Mouse (Mus musculus) hindbrain, embryonic 13.5 days (tissue): ENCODE results near the gene Psmd6. TPM values are rescaled to one million over a fixed set of nuclear protein-coding genes. Genes with fewer than 3 reads are reported as not detected.

Experiments used
- ATAC-seq: fragments of 200-750 bp; cut with Nextera tagmentation; 2 replicates; pipeline ENCODE4 v1.8.0; 2017; ENCODE audit warnings: moderate TSS enrichment; ENCODE audit not compliant: low FRiP score
- H3K27ac ChIP-seq: fragments of 300-500 bp; sonication (generic); 2 replicates; pipeline ENCODE4 v1.5.1; 2015; ENCODE audit warnings: inconsistent platforms, mild to moderate bottlenecking, moderate library complexity
- H3K27me3 ChIP-seq: fragments of 300-500 bp; sonication (generic); 2 replicates; pipeline ENCODE4 v1.6.1; 2015; ENCODE audit warnings: mild to moderate bottlenecking, inconsistent platforms
- H3K36me3 ChIP-seq: fragments of 300-500 bp; sonication (generic); 2 replicates; pipeline ENCODE4 v1.6.1; 2015; ENCODE audit warnings: mild to moderate bottlenecking, inconsistent platforms
- H3K4me1 ChIP-seq: fragments of 300-500 bp; sonication (generic); replicated peaks from 2 replicates; pipeline ENCODE4 v1.6.1; 2015; ENCODE audit warnings: inconsistent platforms
- H3K4me2 ChIP-seq: fragments of 300-500 bp; sonication (generic); 2 replicates; pipeline ENCODE4 v1.6.1; 2015; ENCODE audit warnings: inconsistent platforms, mild to moderate bottlenecking, moderate library complexity
- H3K4me3 ChIP-seq: fragments of 300-500 bp; sonication (generic); 2 replicates; pipeline ENCODE4 v1.5.1; 2015; ENCODE audit warnings: mild to moderate bottlenecking, inconsistent platforms
- H3K9ac ChIP-seq: fragments of 300-500 bp; sonication (generic); 2 replicates; pipeline ENCODE4 v1.6.1; 2015; ENCODE audit warnings: mild to moderate bottlenecking, inconsistent platforms
- H3K9me3 ChIP-seq: fragments of 300-500 bp; sonication (generic); 2 replicates; pipeline ENCODE4 v1.6.1; 2016; ENCODE audit warnings: inconsistent platforms
- WGBS: fragments of 180-500 bp; shearing (Covaris S2); methylation state at CpG from one replicate; pipeline ENCODE4 v1.1.7; 2015; 5-methylcytosine and 5-hydroxymethylcytosine counted together
- polyA plus RNA-seq: library from polyadenylated mRNA; unstranded; fragments of >200 nt; fragmentation: Nextera tagmentation; extraction: Ambion mirVana; gene quantifications from 2 replicates; pipeline ENCODE4 v1.2.1, GENCODE M21; 2015

The Psmd6 gene
- 279 and 284 TPM in 2 replicates for polyA plus RNA-seq

DNA sequence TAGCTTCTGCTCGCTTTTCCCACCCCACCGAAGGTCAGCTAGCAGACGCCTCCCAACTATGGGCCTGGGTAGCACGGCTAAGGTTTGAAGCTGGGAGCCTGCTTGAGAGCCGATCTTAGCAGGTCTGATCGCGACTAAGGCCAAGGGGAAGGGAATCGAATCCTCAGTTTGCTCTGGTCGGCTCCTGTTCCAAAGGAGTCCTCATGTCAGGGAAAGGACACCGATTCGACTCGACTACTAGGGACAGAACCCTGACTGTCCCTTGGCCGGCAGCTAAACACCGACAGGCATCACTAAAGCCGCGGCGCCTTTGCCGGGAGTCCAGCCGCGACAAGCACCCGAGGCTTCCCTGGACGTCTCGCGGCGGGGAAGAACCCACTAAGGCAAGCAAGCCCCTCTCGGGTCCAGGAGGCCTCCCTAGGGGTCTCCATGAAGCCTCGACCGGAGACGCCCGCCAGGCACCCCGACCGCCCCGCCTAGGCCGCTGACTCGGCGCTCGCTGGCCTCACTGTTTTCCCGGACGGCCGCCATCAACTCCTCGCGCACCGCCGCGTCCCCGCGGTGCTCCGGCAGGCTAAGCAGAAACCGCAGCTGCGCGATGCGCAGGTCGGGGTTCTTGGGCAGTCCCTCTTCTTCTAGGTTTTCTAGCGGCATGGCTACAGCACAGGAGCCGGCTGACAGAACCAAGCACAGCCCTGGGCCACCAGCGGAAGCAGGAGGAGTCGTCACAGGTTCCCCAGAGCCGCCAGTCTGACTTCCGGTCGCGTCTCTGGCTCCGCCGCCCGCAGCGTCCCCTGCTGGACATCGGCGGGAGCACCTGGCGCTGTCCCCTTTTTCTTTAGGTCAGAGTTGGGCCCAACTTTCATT is at the start of gene Psmd6:
Psmd6 (minus strand) TSS at position 755 of the 867 bp plus-strand sequence.
- under 1% methylated on average over 68 of the region's 68 CpGs for WGBS
- no peaks in the 10 kb centered on the region for H3K27me3 ChIP-seq
- H3K9me3 ChIP-seq, result no peaks in the 10 kb centered on the region
- peak within 1 kb of the TSS; percentile 91 for H3K27ac ChIP-seq
- peak; percentile 99 for ATAC-seq
- peaks cover 37% of the 10 kb centered on the region for H3K36me3 ChIP-seq
- H3K9ac ChIP-seq, result peak within 1 kb of the TSS; percentile 99
- peak within 1 kb of the TSS; percentile 86 for H3K4me2 ChIP-seq
- peak within 1 kb of the TSS; percentile 98 for H3K4me3 ChIP-seq
- H3K4me1 ChIP-seq, result peaks cover 23% of the 10 kb centered on the region

DNA sequence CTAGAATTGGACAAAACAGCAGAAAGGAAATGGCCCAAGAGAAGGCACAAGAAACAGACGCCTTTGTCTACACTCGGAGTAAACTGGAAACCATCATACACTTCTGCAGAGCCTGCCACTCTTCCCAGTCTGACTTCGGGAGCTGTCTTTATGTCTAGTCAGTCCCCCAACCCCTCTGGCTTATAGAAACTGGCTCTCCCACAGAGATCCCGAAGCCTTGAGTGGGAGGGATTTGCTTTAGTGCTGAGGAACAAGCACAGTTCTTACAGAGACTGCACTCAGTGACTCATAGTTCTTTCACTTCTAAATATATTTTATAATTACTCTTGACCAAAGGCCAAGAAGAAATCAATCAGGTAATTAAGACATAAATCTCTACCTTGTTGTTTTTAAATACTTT is 10.1 kb downstream of the Psmd6 start:
- no peak for ATAC-seq
- peaks cover 65% of the 10 kb centered on the region for H3K36me3 ChIP-seq

DNA sequence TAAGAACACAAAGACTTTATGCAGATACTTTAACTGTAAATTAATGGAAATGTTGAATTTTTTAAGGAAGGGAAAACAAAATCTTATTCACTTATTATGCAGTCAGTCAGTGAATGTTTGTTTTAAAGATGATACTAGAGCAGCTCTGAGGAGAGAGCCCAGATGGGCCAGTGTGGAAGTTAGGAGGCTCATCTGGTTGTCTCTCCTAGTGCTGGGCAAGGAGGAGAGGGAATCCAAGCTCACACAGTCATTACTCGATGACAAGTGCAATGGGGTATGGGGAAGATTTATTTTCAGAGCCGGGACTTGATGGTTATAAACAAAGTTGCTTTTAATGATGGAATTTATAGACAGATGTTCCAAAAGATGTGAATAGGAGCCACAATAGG is 15.9 kb downstream of the Psmd6 start:
- no peak overlapping the region for H3K4me2 ChIP-seq
- H3K4me1 ChIP-seq, result no peaks in the 10 kb centered on the region
- H3K4me3 ChIP-seq, result no peak overlapping the region
- no peaks in the 10 kb centered on the region for H3K9me3 ChIP-seq
- peaks cover 44% of the 10 kb centered on the region for H3K36me3 ChIP-seq
- H3K27ac ChIP-seq, result no peak overlapping the region
- no peaks in the 10 kb centered on the region for H3K27me3 ChIP-seq
- no peak overlapping the region for H3K9ac ChIP-seq
- no peak for ATAC-seq
- 75% methylated on average over 2 of the region's 2 CpGs for WGBS

More for the DNA sequence above, 10.1 kb downstream of the Psmd6 start:
- Histone ChIP-seq H3K4me3 (no peak overlapping the region), H3K4me2 (no peak overlapping the region), H3K4me1 (no peaks in the 10 kb centered on the region), H3K27me3 (no peaks in the 10 kb centered on the region), H3K27ac (no peak overlapping the region), H3K9me3 (no peaks in the 10 kb centered on the region), H3K9ac (no peak overlapping the region)
- 87% methylated on average over 4 of the region's 4 CpGs for WGBS

DNA sequence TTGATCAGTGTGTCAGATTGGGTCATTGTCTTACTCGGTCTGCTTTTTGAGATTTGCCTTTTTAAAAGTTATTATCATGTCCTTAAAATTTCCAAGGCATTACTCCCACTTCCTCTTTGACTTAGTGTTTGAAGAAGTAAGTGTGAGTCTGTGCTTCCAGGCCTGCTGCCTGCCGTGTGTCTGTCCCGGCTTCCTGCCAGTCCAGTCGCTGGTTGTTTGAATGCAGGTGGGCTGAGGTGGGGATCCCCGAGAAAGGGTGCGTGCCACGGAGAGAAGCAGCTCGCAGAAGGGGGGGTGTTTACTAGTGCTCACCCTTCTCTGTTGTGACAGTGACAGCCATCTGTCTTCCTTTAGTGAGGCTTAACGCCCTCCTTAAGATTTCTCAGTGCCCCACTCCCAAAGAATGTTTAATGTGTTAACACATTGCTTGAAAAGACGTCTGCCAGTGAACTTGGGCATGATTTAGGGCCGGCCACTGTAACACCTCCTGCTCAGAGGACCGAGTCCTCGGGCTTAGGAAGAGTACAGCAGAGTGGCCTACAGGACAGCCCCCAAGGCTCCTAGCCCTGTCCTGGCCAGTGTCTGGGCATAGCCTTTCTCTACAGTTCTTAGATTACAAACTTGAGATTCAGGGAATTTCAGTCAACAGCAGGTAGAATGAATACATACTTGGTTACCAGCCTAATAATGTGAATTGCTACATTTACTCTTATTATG is 16.4 kb downstream of the Psmd6 start:
- no peak overlapping the region for H3K4me2 ChIP-seq
- no peak overlapping the region for H3K9ac ChIP-seq
- no peaks in the 10 kb centered on the region for H3K27me3 ChIP-seq
- no peak overlapping the region for H3K4me3 ChIP-seq
- WGBS, result 76% methylated on average over 13 of the region's 13 CpGs
- no peak overlapping the region for H3K27ac ChIP-seq
- no peaks in the 10 kb centered on the region for H3K4me1 ChIP-seq
- H3K9me3 ChIP-seq, result no peaks in the 10 kb centered on the region
- H3K36me3 ChIP-seq, result peaks cover 48% of the 10 kb centered on the region
- ATAC-seq, result no peak

DNA sequence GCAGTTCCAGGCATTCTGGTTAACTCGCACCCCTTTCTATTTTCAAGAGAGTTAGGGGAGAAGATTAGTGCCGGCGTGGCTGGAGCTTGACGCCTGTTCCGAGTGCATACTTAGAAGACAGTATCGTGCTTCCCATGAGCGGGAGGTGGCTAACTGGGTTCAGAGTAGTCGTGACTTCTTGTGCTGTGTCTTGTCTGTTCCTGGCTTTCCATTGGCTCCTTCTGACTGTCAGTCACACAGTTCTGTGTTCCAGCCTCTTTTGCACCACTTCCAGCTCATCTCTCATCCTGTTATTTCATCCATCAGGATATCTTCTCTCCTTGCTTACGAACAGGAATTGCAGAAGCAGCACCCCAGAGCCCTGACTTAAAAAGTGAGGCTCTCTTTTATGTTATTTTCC is 19.5 kb downstream of the Psmd6 start:
- Histone ChIP-seq H3K4me3 (no peak overlapping the region), H3K4me1 (no peaks in the 10 kb centered on the region), H3K4me2 (no peak overlapping the region), H3K9ac (no peak overlapping the region), H3K27ac (no peak overlapping the region), H3K9me3 (no peaks in the 10 kb centered on the region), H3K36me3 (peaks cover 53% of the 10 kb centered on the region), H3K27me3 (no peaks in the 10 kb centered on the region)
- no peak for ATAC-seq
- 92% methylated on average over 9 of the region's 9 CpGs for WGBS

DNA sequence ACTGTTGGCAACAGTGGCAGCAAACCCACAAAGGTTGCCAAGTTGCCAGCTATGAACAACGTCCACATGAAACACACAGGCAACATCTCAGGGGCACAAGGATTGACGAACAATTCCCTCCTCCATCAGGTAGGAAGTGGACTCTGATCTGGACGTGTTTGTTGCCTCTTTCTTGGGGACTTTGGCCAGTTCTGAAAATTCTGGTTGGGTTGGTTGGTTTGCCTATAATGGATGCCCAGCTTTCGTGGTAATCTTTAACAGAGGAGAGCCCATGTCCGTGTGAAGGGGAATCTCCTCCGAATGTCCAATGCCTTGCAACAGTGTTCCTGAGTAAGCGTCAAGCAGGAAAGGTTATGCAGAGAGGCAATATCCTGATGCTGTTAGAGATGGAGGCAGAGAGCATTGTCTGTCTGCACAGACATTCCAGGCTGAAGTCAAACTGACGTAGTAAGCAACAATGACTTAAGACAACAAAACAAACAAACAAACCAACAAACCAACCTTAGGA is 20.0 kb downstream of the Psmd6 start:
- H3K36me3 ChIP-seq, result peaks cover 58% of the 10 kb centered on the region
- 94% methylated on average over 8 of the region's 8 CpGs for WGBS

DNA sequence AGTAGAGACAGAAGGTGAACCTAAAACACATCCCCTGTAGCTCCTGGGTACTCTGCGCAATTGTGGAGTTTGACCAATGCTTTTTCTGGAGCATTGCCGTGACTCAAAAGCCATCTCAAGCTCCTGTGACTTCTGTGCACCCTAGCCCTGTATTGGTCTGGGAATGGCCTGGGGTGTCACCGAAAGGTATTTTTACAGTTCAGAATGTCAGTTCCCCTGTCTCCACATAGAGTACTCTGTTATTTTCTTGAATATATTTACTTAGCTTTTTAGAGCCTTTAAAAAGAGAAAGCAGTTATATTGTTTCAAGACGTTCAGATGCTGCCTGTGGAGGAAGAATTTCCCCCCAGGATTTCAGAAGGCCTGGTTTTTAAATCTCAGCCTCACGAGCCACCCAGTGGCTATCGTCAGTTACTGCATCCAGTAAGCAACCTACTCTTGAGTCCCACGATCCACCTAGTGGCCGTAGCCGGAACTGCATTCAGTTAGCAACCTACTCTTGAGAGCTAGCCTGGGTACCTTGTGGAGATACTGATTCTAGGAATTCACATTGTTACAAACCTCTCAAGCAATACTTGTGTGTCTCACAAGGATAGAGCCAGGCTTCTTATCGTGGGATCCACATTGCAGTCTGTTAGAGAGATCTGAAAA is 22.3 kb downstream of the Psmd6 start:
- no peak overlapping the region for H3K4me3 ChIP-seq
- H3K27ac ChIP-seq, result no peak overlapping the region
- H3K9ac ChIP-seq, result no peak overlapping the region
- H3K4me1 ChIP-seq, result no peaks in the 10 kb centered on the region
- H3K9me3 ChIP-seq, result no peaks in the 10 kb centered on the region
- H3K4me2 ChIP-seq, result no peak overlapping the region
- peaks cover 53% of the 10 kb centered on the region for H3K36me3 ChIP-seq
- WGBS, result 28% methylated on average over 10 of the region's 10 CpGs
- no peaks in the 10 kb centered on the region for H3K27me3 ChIP-seq
- peak; percentile 83 for ATAC-seq

More for the DNA sequence above, 20.0 kb downstream of the Psmd6 start:
- Histone ChIP-seq H3K9me3 (no peaks in the 10 kb centered on the region), H3K9ac (no peak overlapping the region), H3K27ac (no peak overlapping the region), H3K27me3 (no peaks in the 10 kb centered on the region), H3K4me2 (no peak overlapping the region), H3K4me3 (no peak overlapping the region), H3K4me1 (no peaks in the 10 kb centered on the region)
- no peak for ATAC-seq

DNA sequence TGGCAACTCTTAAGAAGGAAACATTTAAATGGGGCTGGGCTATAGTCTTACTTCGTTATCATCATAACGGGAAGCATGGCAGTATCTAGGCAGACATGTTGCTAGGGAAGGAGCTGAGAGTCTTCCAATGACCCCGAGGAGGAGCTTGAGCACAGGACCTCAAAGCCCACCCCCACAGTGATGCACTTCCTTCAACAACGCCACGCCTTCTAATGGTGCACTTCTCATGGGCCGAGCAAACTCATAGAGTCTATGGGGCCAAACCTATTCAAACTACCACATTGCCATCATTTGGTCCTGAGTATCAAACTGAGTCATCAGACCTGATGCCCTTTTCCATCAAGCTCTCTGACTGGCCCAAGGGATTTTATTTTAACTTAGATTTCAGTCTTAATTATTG is 30.2 kb downstream of the Psmd6 start:
- H3K4me3 ChIP-seq, result no peak overlapping the region
- ATAC-seq, result no peak
- H3K4me2 ChIP-seq, result no peak overlapping the region
- WGBS, result 96% methylated on average over 6 of the region's 6 CpGs
- H3K36me3 ChIP-seq, result peaks cover 35% of the 10 kb centered on the region
- H3K27me3 ChIP-seq, result no peaks in the 10 kb centered on the region
- H3K9me3 ChIP-seq, result no peaks in the 10 kb centered on the region
- H3K9ac ChIP-seq, result no peak overlapping the region
- no peaks in the 10 kb centered on the region for H3K4me1 ChIP-seq
- H3K27ac ChIP-seq, result no peak overlapping the region

DNA sequence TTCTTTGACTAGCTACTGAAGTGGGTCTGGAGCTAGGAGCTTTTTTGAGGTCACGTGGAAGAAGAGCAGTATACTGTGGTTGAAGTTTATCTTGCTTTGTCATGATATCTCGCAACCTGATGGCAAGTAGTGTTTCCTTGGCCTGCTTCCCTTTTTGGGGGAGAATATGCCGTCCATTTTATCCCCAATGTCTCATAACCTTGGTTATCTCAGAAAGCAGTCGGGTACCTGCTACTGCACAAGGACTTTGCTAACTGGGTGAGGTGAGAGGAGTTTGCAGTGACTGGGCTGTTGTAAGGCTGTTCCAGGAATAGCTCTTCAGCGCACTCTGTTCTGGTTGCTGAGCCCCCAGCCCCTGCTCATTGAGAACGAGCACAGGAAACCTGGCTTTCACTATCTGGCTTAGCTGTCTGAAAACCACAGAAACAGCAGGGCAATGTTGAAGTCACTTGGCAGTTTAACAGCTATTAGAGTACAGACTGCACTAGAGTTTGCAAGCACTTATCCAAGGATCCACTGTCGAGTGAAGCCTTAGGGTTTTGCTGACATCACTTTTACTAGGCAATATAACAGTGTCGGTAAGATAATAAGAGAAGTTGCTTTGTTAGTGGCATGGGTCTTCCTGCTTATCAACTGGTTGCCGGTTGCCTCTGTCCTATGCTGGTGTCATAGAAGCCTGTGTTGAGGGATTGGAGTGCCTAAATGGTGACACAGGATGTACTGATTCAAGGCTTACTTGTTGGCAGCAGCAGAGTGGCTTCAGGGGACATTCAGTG is 32.6 kb downstream of the Psmd6 start:
- H3K27ac ChIP-seq, result no peak overlapping the region
- H3K4me3 ChIP-seq, result no peak overlapping the region
- peaks cover 32% of the 10 kb centered on the region for H3K36me3 ChIP-seq
- 95% methylated on average over 9 of the region's 9 CpGs for WGBS
- no peaks in the 10 kb centered on the region for H3K4me1 ChIP-seq
- H3K27me3 ChIP-seq, result no peaks in the 10 kb centered on the region
- H3K9ac ChIP-seq, result no peak overlapping the region
- H3K4me2 ChIP-seq, result no peak overlapping the region
- H3K9me3 ChIP-seq, result no peaks in the 10 kb centered on the region
- no peak for ATAC-seq

DNA sequence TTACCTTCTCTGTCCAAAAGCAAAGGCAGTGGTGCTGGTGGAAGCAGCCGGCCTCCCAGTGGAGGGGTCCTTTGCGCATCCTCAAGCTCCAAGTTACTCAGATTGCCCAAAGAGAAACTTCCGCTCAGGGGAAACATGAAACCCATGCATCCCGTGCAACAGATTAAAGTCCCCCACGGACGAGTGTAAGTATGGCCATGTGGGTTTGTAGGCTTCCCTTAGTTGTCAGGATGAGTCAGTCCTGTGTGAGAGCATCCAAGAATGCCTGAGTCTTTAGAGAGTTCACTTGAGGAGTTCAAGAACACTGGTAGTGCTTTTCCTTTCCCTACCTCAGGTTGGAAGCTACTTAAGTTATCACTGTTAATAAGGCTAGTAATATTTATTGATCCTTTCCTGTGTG is 33.4 kb downstream of the Psmd6 start:
- Histone ChIP-seq H3K4me3 (no peak overlapping the region), H3K36me3 (peaks cover 25% of the 10 kb centered on the region), H3K9me3 (no peaks in the 10 kb centered on the region), H3K4me2 (no peak overlapping the region), H3K4me1 (no peaks in the 10 kb centered on the region), H3K9ac (no peak overlapping the region), H3K27me3 (no peaks in the 10 kb centered on the region), H3K27ac (no peak overlapping the region)
- WGBS, result 90% methylated on average over 6 of the region's 6 CpGs
- ATAC-seq, result no peak

DNA sequence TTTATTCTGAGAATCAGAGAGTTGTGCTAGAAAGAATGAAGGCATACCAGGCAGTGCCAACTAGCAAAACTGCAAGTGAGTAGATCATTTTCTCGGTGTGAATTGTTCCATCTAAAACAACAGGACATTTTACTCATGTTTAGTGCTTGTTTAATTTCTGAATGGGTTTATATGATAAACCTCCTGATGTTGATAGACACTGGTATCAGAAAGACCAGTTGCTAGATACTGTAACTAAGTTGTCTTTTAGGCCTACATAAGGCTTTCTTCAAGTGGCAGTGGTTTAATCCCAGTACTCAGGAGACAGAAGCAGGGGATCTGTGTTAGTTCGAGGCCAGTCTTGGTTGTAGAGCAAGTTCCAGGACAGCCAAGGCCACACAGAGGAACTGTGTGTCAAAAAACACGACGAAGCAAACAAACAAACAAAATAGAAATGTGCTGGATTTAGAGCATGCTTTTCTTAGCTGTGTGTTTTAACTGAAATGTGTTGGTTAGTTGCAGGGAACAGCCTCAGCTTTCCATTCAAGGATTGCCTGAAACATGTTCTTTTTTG is 34.0 kb downstream of the Psmd6 start:
- Histone ChIP-seq H3K27ac (no peak overlapping the region), H3K27me3 (no peaks in the 10 kb centered on the region), H3K9me3 (no peaks in the 10 kb centered on the region), H3K36me3 (peaks cover 22% of the 10 kb centered on the region), H3K4me2 (no peak overlapping the region), H3K4me3 (no peak overlapping the region), H3K4me1 (no peaks in the 10 kb centered on the region), H3K9ac (no peak overlapping the region)
- WGBS, result 92% methylated on average over 4 of the region's 4 CpGs
- no peak for ATAC-seq
